Mouse (Mus musculus) heart, embryonic 11.5 days (tissue): Measurements from ENCODE around the gene Gm15737. TPM values are rescaled to one million over a fixed set of nuclear protein-coding genes. Genes with fewer than 3 reads are reported as not detected.

Experiments used
- ATAC-seq: fragments of 200-750 bp; cut with Nextera tagmentation; replicated peaks from 2 replicates; pipeline ENCODE4 v1.8.0; 2017; ENCODE audit warnings: moderate library complexity; ENCODE audit not compliant: insufficient number of reproducible peaks, low FRiP score, low TSS enrichment
- H3K27ac ChIP-seq: fragments of 300-500 bp; sonication (generic); 2 replicates; pipeline ENCODE4 v1.5.1; 2014; ENCODE audit warnings: mild to moderate bottlenecking, low read depth, low read length
- H3K27me3 ChIP-seq: fragments of 300-500 bp; sonication (generic); 2 replicates; pipeline ENCODE4 v1.6.1; 2014; ENCODE audit warnings: mild to moderate bottlenecking, low read length, mixed read lengths; ENCODE audit not compliant: control insufficient read depth, insufficient read depth
- H3K36me3 ChIP-seq: fragments of 300-500 bp; sonication (generic); 2 replicates; pipeline ENCODE4 v1.6.1; 2014; ENCODE audit warnings: mild to moderate bottlenecking, low read length, moderate library complexity, mixed read lengths; ENCODE audit not compliant: control insufficient read depth, insufficient read depth
- H3K4me1 ChIP-seq: fragments of 300-500 bp; sonication (generic); 2 replicates; pipeline ENCODE4 v1.6.1; 2014; ENCODE audit warnings: low read length; ENCODE audit not compliant: control insufficient read depth, insufficient read depth
- H3K4me2 ChIP-seq: fragments of 300-500 bp; sonication (generic); 2 replicates; pipeline ENCODE4 v1.6.1; 2014; ENCODE audit warnings: mild to moderate bottlenecking, moderate library complexity
- H3K4me3 ChIP-seq: fragments of 300-500 bp; sonication (generic); 2 replicates; pipeline ENCODE4 v1.5.1; 2014; ENCODE audit warnings: low read depth, low read length
- H3K9ac ChIP-seq: fragments of 300-500 bp; sonication (generic); 2 replicates; pipeline ENCODE4 v1.6.1; 2014; ENCODE audit warnings: mild to moderate bottlenecking, low read depth, low read length, moderate library complexity
- H3K9me3 ChIP-seq: fragments of 300-500 bp; sonication (generic); replicated peaks from 2 replicates; pipeline ENCODE4 v1.6.1; 2016; ENCODE audit warnings: low read length; ENCODE audit not compliant: control insufficient read depth
- WGBS: fragments of 180-500 bp; shearing (Covaris S2); extraction: QIAGEN DNeasy Blood & Tissue Kit; methylation state at CpG from one replicate; pipeline ENCODE4 v1.1.7; 2014; ENCODE audit not compliant: insufficient replicate concordance; 5-methylcytosine and 5-hydroxymethylcytosine counted together
- polyA plus RNA-seq: library from polyadenylated mRNA; unstranded; fragments of >200 nt; fragmentation: Nextera tagmentation; extraction: Ambion mirVana; gene quantifications from 2 replicates; pipeline ENCODE4 v1.2.1, GENCODE M21; 2014

Gene Gm15737
- 0.11 and 0.33 TPM in 2 replicates for polyA plus RNA-seq

DNA sequence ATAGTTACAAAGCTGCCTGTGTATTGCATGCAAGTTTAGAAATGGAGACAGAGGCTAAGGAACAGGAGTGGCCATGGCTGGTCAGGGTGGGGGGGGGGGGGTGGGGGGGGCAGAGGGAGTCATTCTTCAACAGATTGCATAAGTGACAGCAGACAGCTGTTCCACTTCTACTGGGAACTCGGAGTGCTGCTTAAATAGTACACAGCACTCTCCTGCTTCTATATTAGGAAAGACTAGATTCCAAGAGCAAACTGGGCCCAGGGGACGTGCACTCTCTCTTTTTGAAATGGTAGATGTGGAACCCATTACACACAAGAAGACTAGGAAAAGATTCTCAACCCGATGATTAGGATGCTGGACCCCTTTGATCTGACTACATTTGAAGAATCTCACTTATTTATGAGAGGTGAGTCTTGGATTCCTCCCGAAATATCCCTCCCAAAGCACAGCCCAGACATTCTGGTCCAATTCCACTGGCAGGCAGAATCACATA lies at the start of gene Gm15737:
Gene Gm15737 (plus strand): TSS at position 269 of the 493 bp plus-strand sequence.
- no peaks in the 10 kb centered on the region for H3K36me3 ChIP-seq

DNA sequence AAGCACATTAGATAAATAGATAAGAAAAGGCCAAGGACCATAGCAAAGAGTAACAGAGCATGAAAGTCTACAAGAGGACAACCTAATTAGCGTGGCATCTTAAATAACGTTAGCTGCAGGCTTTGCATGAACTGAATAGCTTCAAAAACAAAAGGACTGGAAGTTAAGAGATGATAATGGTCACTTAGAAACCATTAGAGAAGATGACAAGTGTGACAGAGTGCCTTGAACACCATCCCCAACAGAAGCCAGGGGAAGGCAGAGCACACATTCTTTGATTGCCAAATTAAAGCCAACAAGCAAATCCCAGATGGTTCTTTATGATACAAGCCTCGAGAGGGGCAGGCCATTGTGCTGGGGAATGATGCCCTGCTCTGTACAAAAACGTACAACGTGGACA lies 47.6 kb upstream of the Gm15737 start:
- Histone ChIP-seq H3K4me2 (no peak overlapping the region), H3K9me3 (no peaks in the 10 kb centered on the region), H3K4me3 (no peak overlapping the region), H3K9ac (no peak overlapping the region), H3K4me1 (peaks cover 2% of the 10 kb centered on the region), H3K27ac (no peak overlapping the region), H3K36me3 (no peaks in the 10 kb centered on the region; the same call in 1 of the 2 replicates), H3K27me3 (no peaks in the 10 kb centered on the region)
- ATAC-seq: no peak
- 72% methylated on average over 5 of the region's 5 CpGs for WGBS

More for the DNA sequence above, at the start of gene Gm15737:
- peak within 1 kb of the TSS; percentile 47 for H3K4me2 ChIP-seq
- ATAC-seq: peak; percentile 78
- no peaks in the 10 kb centered on the region for H3K27me3 ChIP-seq
- H3K9ac ChIP-seq: peak within 1 kb of the TSS; percentile 63; the same call in 1 of the 2 replicates
- H3K4me1 ChIP-seq: peaks cover 20% of the 10 kb centered on the region
- H3K9me3 ChIP-seq: no peaks in the 10 kb centered on the region
- H3K4me3 ChIP-seq: peak within 1 kb of the TSS; percentile 12; the same call in 1 of the 2 replicates
- 26% methylated on average over 4 of the region's 4 CpGs for WGBS
- H3K27ac ChIP-seq: peak within 1 kb of the TSS; percentile 98

DNA sequence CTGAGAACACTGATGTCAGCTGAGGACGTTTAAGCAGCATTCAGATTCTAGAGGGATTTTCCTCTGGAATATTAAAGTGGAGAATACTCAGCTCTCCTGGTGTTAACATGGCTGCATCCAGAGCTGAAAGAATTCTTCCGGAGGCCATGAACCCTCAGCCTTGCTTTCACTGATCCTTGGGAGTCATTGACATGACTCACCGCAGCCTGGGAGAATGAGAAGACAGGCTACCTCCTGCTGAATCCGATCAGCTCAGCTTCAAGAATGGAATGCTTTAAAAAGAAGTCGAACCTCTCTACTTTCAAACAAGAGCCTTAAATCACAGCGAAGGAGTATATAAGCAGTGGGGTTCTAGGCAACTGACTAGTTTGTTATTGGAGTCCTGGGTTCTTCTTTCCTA lies 47.2 kb upstream of the Gm15737 start:
- H3K4me2 ChIP-seq: no peak overlapping the region
- no peaks in the 10 kb centered on the region for H3K4me1 ChIP-seq
- no peaks in the 10 kb centered on the region; the same call in 1 of the 2 replicates for H3K36me3 ChIP-seq
- H3K9ac ChIP-seq: no peak overlapping the region
- H3K27ac ChIP-seq: no peak overlapping the region
- no peak overlapping the region for H3K4me3 ChIP-seq
- H3K27me3 ChIP-seq: no peaks in the 10 kb centered on the region
- ATAC-seq: no peak
- H3K9me3 ChIP-seq: no peaks in the 10 kb centered on the region
- 70% methylated on average over 6 of the region's 6 CpGs for WGBS

DNA sequence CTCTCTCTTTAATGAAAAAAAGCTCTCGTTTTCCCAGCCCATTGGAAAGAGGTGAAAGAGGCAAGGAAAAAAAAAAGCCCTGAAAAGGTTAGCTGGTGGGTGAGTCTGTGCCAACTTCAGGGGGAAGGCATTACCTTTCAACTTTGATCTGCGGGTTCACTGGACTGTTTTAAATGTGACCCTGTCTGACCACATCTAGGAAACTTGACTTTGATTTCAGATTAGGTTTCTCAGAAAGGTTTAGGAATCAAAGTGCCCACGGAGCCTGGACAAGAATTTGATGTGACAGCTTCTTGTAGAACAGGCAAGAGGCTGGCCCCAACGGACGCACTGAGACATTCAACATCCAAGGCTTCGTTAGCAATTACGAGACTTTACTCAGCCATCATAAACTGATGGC lies 45.2 kb upstream of the Gm15737 start:
- Histone ChIP-seq H3K9me3 (no peaks in the 10 kb centered on the region), H3K4me3 (no peak overlapping the region), H3K4me2 (no peak overlapping the region), H3K27me3 (no peaks in the 10 kb centered on the region), H3K9ac (no peak overlapping the region), H3K4me1 (peaks cover 7% of the 10 kb centered on the region), H3K36me3 (no peaks in the 10 kb centered on the region; the same call in 1 of the 2 replicates), H3K27ac (no peak overlapping the region)
- 82% methylated on average over 7 of the region's 7 CpGs for WGBS
- ATAC-seq: no peak

DNA sequence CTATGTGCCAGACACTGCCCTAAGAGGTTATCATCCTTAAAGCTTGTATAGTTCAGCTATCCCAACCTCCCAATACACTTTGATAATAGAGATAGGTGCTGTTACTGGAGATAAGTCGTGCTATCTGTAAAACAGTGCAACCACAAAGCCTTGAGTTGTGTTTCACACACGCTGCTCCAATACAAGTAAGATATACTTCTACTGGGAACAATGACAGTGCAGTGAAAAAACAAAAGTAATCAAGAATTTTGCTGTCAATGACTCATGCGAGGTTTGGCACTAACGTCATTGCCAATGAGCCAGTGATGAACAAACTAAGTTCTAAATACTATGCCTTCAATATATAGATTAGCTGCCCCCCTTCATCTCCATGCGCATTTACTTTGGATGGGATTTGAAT lies 42.6 kb upstream of the Gm15737 start:
- H3K9ac ChIP-seq: no peak overlapping the region
- 58% methylated on average over 5 of the region's 5 CpGs for WGBS
- no peak overlapping the region for H3K27ac ChIP-seq
- no peak overlapping the region for H3K4me2 ChIP-seq
- H3K9me3 ChIP-seq: no peaks in the 10 kb centered on the region
- H3K4me3 ChIP-seq: no peak overlapping the region
- ATAC-seq: no peak
- no peaks in the 10 kb centered on the region; the same call in 1 of the 2 replicates for H3K36me3 ChIP-seq
- H3K4me1 ChIP-seq: peaks cover 7% of the 10 kb centered on the region
- H3K27me3 ChIP-seq: no peaks in the 10 kb centered on the region

DNA sequence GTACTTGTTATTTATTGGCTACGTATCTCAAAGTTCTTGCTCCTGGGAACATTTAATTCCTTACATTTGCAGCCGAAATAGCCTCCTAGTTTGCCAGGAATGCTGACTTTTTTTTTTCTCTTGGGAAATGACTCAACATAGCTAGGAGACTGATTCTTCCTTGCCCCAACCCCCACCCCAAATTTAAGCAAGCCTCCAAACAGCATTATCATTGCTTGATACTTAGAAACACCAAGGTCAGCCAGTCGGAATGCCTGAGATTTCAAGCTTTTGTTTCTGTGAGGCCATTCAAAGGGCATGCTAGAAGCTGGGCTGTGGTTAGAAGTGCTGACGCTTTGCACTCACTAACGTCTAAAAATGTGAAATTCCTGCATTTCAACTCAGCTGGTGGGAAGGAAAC lies 41.8 kb upstream of the Gm15737 start:
- Histone ChIP-seq H3K27me3 (no peaks in the 10 kb centered on the region), H3K4me3 (no peak overlapping the region), H3K9ac (no peak overlapping the region), H3K27ac (no peak overlapping the region), H3K9me3 (no peaks in the 10 kb centered on the region), H3K4me2 (no peak overlapping the region; the same call in 1 of the 2 replicates), H3K4me1 (peaks cover 7% of the 10 kb centered on the region), H3K36me3 (no peaks in the 10 kb centered on the region; the same call in 1 of the 2 replicates)
- WGBS: 28% methylated on average over 5 of the region's 5 CpGs
- ATAC-seq: no peak

GRCm38 (mm10) chr6:92829148-92829547 lies 40.0 kb upstream of the Gm15737 start:
- no peak for ATAC-seq
- WGBS: 80% methylated on average over 2 of the region's 2 CpGs

DNA sequence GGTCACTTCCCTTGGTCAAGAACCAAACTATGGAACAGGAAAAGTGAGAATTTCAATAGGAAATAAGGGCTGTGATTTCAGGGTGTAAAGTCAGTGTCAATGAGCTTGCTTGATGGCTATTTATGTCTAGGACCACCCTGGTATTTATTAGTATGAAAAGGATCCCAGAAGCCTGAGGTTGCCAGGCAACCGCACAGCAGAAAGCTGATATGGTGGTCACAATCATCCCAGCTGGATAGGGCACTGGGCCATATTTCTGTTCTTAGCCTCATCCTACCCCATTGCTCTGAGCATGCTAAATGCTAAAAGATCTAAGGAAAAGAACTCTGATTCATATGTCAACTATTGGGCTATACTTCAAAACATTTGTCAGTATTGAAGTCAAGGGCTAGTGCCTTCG lies 38.1 kb upstream of the Gm15737 start:
- H3K27ac ChIP-seq: no peak overlapping the region
- H3K4me1 ChIP-seq: peaks cover 13% of the 10 kb centered on the region
- no peaks in the 10 kb centered on the region for H3K27me3 ChIP-seq
- no peak overlapping the region for H3K4me3 ChIP-seq
- H3K9me3 ChIP-seq: no peaks in the 10 kb centered on the region
- no peak overlapping the region for H3K9ac ChIP-seq
- H3K36me3 ChIP-seq: no peaks in the 10 kb centered on the region
- H3K4me2 ChIP-seq: no peak overlapping the region
- WGBS: 91% methylated on average over 2 of the region's 2 CpGs
- no peak for ATAC-seq

More at GRCm38 (mm10) chr6:92829148-92829547, 40.0 kb upstream of the Gm15737 start:
- Histone ChIP-seq H3K9me3 (no peaks in the 10 kb centered on the region), H3K4me2 (no peak overlapping the region), H3K27me3 (no peaks in the 10 kb centered on the region), H3K36me3 (no peaks in the 10 kb centered on the region; the same call in 1 of the 2 replicates), H3K9ac (no peak overlapping the region), H3K4me1 (peaks cover 7% of the 10 kb centered on the region), H3K4me3 (no peak overlapping the region), H3K27ac (no peak overlapping the region)

GRCm38 (mm10) chr6:92842000-92842399 lies 27.2 kb upstream of the Gm15737 start:
- Histone ChIP-seq H3K4me2 (no peak overlapping the region), H3K9ac (no peak overlapping the region), H3K4me3 (no peak overlapping the region), H3K4me1 (peaks cover 14% of the 10 kb centered on the region), H3K9me3 (no peaks in the 10 kb centered on the region), H3K27me3 (no peaks in the 10 kb centered on the region), H3K27ac (no peak overlapping the region), H3K36me3 (no peaks in the 10 kb centered on the region)
- 16% methylated on average over 2 of the region's 2 CpGs for WGBS
- ATAC-seq: no peak
